Mouse (Mus musculus): ENCODE results near the gene Zfp568. TPM values are rescaled to one million over a fixed set of nuclear protein-coding genes. Genes with fewer than 3 reads are reported as not detected.

Zfp568 gene
- 14.9 and 15.4 TPM in 2 replicates for polyA plus RNA-seq (2015; fragmentation: Nextera tagmentation; extraction: Ambion mirVana)

DNA sequence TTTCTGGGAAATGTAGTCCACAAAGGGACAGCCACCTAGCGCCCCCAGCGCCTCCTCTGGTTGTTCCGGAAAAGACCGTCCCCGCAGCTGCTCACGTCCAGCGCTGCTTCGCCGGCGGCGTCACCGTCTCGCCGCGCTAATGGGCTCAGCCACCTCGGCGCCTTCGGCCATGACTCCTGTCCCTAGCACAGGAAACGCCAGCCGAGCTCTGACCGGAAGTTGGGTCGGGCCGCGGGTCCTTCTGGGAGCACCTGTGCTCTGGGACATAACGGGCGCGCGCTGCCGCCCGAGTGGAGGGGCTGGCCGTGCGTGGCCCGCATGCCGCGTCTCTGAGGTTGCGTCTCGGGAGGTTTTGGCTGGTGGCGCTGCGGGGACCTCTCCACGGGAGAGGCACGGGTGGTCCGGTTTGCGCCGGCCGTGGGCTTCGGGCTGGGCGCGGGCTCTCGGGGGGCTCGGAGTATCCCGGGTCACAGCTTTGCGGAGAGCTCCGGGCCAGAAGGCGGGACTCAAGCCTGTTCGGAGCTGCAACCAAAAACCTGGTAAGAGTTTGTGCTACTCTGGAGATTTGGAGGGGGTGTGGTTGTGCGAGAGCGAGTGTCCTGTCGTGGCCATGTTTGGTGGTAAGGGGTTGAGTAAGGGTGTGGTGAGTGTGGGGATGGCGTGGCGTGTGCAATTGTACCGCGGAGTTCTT is at the start of gene Zfp568:
Gene Zfp568 (plus strand): TSS at position 266 of the 691 bp plus-strand sequence.
- Histone ChIP-seq H3K9ac (peak within 1 kb of the TSS; percentile 83), H3K4me3 (peak within 1 kb of the TSS; percentile 84), H3K27ac (peak within 1 kb of the TSS; percentile 98), H3K36me3 (peaks cover 24% of the 10 kb centered on the region), H3K4me1 (peaks cover 33% of the 10 kb centered on the region), H3K27me3 (no peaks in the 10 kb centered on the region), H3K4me2 (peak within 1 kb of the TSS; percentile 65), H3K9me3 (no peaks in the 10 kb centered on the region; the same call in 1 of the 2 replicates)
- under 1% methylated on average over 62 of the region's 62 CpGs for WGBS
- ATAC-seq (ENCODE audit: borderline replicate concordance, extremely low read depth, low FRiP score, low TSS enrichment) = peak; percentile 95

DNA sequence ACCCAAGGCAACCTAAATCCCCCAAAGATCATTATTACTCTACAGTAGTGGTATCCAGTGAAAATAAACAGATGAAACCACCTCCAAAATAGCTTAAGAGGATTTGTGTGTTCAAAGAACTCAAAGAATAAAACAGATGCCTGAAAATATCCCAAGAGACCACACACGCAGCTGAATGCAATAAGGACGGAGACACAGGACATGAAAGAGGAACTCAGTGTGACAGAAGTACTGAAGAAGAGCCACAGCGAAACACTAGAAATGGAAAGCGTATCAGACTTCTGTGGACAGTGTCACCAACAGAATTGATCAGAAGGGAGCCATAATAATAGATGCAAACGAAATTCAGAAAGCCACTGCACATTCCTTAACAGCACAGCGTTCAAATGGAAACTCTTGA is 44.9 kb upstream of the Zfp568 start:
- no peaks in the 10 kb centered on the region for H3K4me1 ChIP-seq
- ATAC-seq (ENCODE audit: borderline replicate concordance, extremely low read depth, low FRiP score, low TSS enrichment) = no peak
- no peak overlapping the region for H3K27ac ChIP-seq
- no peaks in the 10 kb centered on the region for H3K27me3 ChIP-seq
- no peak overlapping the region for H3K4me2 ChIP-seq
- no peaks in the 10 kb centered on the region for H3K9me3 ChIP-seq
- 83% methylated on average over 6 of the region's 6 CpGs for WGBS
- H3K4me3 ChIP-seq = no peak overlapping the region
- H3K9ac ChIP-seq = no peak overlapping the region
- H3K36me3 ChIP-seq = peaks cover 36% of the 10 kb centered on the region

DNA sequence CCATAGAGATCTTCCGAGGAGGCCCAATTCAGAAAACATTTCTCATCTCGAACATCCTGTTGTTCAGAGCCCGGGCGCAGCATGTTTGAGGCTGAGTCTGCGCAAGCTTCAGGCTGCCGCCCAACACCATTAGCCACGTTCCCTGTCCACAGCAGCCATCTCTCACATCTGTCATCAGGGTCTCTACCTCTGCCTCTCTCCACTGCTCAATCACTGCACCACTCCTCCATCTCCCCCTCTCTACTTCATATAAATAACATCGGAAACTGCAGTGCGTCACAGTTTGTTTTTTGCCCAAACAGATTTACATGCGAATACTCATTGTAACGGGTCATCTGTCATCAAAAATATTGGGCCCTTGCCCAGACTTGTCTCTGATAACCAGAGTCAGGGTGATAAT is 42.7 kb upstream of the Zfp568 start:
- no peak for ATAC-seq (ENCODE audit: borderline replicate concordance, extremely low read depth, low FRiP score, low TSS enrichment)

DNA sequence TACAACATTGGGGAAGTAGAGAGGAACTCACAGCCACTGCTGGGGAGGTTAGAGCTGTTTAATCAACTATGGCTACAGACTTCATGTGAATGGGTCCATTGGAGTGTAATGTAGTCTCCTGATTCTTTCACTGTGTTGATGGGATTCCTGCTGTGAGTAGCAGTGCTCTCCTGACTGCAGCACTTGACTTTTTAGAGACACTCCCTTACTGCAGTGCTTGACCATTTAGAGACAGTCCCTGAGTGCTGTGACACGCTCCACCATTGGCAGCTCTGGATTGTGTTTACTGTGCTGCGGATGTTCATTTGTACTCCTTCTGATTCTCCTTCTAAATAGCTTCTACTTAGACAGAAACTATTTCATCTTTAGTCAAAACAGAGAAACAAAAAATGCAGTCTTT is 41.0 kb upstream of the Zfp568 start:
- H3K4me1 ChIP-seq = no peaks in the 10 kb centered on the region
- H3K4me2 ChIP-seq = no peak overlapping the region
- WGBS = 42% methylated on average over 2 of the region's 2 CpGs
- peaks cover 8% of the 10 kb centered on the region; the same call in 1 of the 2 replicates for H3K36me3 ChIP-seq
- no peaks in the 10 kb centered on the region for H3K27me3 ChIP-seq
- H3K9ac ChIP-seq = no peak overlapping the region
- no peak overlapping the region for H3K4me3 ChIP-seq
- no peak overlapping the region for H3K27ac ChIP-seq
- H3K9me3 ChIP-seq = no peaks in the 10 kb centered on the region
- ATAC-seq (ENCODE audit: borderline replicate concordance, extremely low read depth, low FRiP score, low TSS enrichment) = no peak

More for the DNA sequence above, 42.7 kb upstream of the Zfp568 start:
- Histone ChIP-seq H3K4me1 (no peaks in the 10 kb centered on the region), H3K4me2 (no peak overlapping the region), H3K9ac (no peak overlapping the region), H3K9me3 (no peaks in the 10 kb centered on the region), H3K27me3 (no peaks in the 10 kb centered on the region), H3K36me3 (peaks cover 16% of the 10 kb centered on the region), H3K27ac (no peak overlapping the region), H3K4me3 (no peak overlapping the region)
- WGBS = 68% methylated on average over 11 of the region's 11 CpGs

DNA sequence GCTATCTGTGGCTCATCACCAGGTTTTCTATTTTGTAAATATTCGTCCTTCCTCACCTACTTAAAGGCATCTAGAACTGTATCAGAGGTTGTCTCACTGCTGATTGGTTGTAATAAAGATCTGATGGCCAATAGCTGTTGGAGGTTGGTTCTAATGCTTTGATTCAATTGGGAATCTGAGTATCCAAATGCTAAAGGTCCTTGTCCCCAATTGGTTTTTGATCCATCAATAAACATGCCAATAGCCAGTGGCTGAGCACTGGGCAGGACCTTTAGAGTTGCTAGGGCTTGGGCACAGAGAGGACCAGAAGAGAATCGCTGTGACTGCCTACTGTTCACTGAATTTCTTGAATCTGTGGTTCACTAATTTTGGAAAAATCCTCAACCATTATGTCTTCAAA is 40.0 kb upstream of the Zfp568 start:
- peaks cover 13% of the 10 kb centered on the region for H3K36me3 ChIP-seq
- ATAC-seq (ENCODE audit: borderline replicate concordance, extremely low read depth, low FRiP score, low TSS enrichment) = no peak
- H3K27ac ChIP-seq = no peak overlapping the region
- 65% methylated on average over 2 of the region's 2 CpGs for WGBS
- H3K9me3 ChIP-seq = no peaks in the 10 kb centered on the region
- no peaks in the 10 kb centered on the region for H3K4me1 ChIP-seq
- H3K27me3 ChIP-seq = no peaks in the 10 kb centered on the region
- no peak overlapping the region for H3K4me2 ChIP-seq
- H3K9ac ChIP-seq = no peak overlapping the region
- H3K4me3 ChIP-seq = no peak overlapping the region

DNA sequence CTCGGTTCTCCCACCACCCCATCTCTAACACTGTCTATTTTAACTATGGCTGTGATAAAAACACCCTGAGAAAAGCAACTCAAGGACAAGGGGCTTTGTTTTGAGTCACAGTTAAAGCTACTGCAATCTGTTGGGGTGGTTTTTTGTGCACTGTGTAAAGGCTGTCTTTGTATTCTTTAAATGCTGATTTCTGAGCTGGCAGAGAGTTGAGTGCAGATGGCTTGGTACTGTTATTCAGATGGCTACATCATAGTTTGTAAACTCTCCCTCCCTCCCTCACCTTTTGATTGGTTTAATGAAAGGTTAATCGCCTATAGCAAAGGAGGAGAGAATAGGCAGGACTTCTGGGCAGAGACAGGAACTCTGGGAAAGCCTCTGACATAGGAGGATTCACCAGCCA is 39.6 kb upstream of the Zfp568 start:
- no peaks in the 10 kb centered on the region for H3K27me3 ChIP-seq
- no peak overlapping the region for H3K4me2 ChIP-seq
- WGBS = 84% methylated on average over 2 of the region's 2 CpGs
- no peaks in the 10 kb centered on the region for H3K9me3 ChIP-seq
- no peaks in the 10 kb centered on the region for H3K4me1 ChIP-seq
- H3K27ac ChIP-seq = no peak overlapping the region
- H3K4me3 ChIP-seq = no peak overlapping the region
- H3K36me3 ChIP-seq = peaks cover 16% of the 10 kb centered on the region
- ATAC-seq (ENCODE audit: borderline replicate concordance, extremely low read depth, low FRiP score, low TSS enrichment) = no peak
- H3K9ac ChIP-seq = no peak overlapping the region

DNA sequence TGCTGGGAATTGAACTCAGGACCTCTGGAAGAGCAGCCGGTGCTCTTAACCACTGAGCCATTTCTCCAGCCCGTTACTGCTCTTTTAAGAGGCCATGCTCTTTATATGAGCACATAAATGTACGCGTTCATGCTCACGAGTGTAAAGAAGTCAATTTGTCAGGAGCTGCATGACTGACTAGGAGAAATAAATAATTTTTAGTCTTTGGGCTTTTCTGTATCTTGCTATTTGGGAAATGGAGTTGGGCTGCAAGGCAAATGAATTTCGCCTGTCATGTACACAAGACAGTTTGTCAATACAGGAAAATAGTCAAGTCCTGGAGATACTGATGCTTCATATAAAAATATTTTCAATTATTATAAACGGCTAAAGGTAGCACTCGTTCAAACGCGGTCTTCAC is 30.7 kb upstream of the Zfp568 start:
- no peaks in the 10 kb centered on the region for H3K9me3 ChIP-seq
- no peak for ATAC-seq (ENCODE audit: borderline replicate concordance, extremely low read depth, low FRiP score, low TSS enrichment)
- H3K27me3 ChIP-seq = no peaks in the 10 kb centered on the region
- peak overlapping the region; percentile 72 for H3K4me3 ChIP-seq
- H3K4me1 ChIP-seq = peaks cover 4% of the 10 kb centered on the region; the same call in 1 of the 2 replicates
- WGBS = 33% methylated on average over 10 of the region's 10 CpGs
- H3K4me2 ChIP-seq = peak overlapping the region; percentile 68
- H3K36me3 ChIP-seq = peaks cover 14% of the 10 kb centered on the region
- peak overlapping the region; percentile 96; the same call in 1 of the 2 replicates for H3K27ac ChIP-seq
- peak overlapping the region; percentile 82 for H3K9ac ChIP-seq

DNA sequence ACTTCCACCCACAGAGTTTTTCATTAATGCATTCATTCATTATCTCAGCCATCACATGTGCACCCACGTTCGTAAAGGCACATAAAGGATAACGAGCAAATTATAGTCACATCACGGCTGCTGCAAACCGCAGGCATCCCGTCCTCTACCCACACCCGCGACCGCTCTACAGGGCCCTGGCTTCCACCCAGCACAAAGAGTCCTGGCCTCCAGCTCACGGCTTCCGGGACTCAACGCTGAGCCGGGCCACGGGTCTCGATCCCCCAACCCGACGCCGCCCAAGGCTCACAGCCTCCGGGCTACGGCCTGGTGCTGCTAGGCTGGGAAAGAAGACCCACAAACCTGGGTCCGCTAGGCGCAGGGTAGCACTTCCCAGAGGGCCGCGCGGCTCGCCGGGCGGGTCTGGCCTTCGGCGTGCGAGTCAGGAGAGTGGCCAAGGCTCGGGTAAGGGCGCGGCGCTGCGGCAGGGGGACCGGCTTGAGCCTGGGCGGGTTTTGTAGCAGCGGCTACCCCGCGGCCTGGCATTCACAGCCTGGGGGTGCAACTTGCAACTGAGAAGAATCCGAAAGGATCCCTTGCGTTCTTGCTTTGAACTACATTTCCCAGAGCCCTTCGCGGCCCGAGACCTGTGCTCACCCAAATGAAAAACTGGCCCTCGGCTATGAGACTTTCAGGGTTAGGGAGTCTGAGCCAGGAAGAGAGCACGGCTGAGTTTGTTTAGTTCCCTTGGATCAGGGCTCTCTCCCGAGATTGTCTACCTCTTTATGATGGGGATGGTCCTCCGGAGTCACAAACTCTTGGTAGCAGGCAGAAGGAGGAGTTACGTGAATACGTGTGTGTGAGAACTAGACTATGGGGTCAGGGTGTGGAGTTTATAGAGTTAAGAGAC is 30.0 kb upstream of the Zfp568 start, which contains the start of gene Zfp74:
Gene Zfp74 (minus strand): TSS at position 577 of the 889 bp plus-strand sequence.
- H3K4me1 ChIP-seq = peaks cover 4% of the 10 kb centered on the region; the same call in 1 of the 2 replicates
- H3K4me2 ChIP-seq = peak within 1 kb of the TSS; percentile 68
- H3K27ac ChIP-seq = peak within 1 kb of the TSS; percentile 96
- peak; percentile 93 for ATAC-seq (ENCODE audit: borderline replicate concordance, extremely low read depth, low FRiP score, low TSS enrichment)
- peak within 1 kb of the TSS; percentile 72 for H3K4me3 ChIP-seq
- no peaks in the 10 kb centered on the region for H3K27me3 ChIP-seq
- WGBS = under 1% methylated on average over 52 of the region's 52 CpGs
- no peaks in the 10 kb centered on the region for H3K9me3 ChIP-seq
- H3K36me3 ChIP-seq = peaks cover 10% of the 10 kb centered on the region; the same call in 1 of the 2 replicates
- peak within 1 kb of the TSS; percentile 82 for H3K9ac ChIP-seq

DNA sequence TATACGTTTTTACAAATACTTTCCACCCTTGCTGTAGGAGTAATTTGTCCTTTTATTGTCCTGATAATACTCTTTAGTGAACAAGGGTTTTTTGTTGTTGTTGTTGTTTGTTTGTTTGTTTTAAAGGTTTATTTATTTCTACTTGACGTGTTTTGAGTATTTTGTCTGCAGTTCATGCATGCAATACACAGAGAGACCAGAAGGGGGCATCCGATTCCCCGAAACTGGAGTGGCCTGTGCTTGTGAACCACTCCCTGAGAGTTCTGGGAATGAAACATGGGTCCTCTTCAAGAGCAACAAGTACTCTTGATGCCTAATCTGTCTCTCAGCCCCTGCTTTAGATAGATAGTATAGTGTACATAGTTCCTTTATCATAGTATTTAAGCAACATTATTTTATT is 29.0 kb upstream of the Zfp568 start:
- no peaks in the 10 kb centered on the region for H3K9me3 ChIP-seq
- H3K36me3 ChIP-seq = peaks cover 7% of the 10 kb centered on the region; the same call in 1 of the 2 replicates
- peaks cover 4% of the 10 kb centered on the region; the same call in 1 of the 2 replicates for H3K4me1 ChIP-seq
- no peak overlapping the region for H3K9ac ChIP-seq
- H3K27me3 ChIP-seq = no peaks in the 10 kb centered on the region
- H3K27ac ChIP-seq = no peak overlapping the region
- 14% methylated on average over 4 of the region's 4 CpGs for WGBS
- H3K4me3 ChIP-seq = peak overlapping the region; percentile 72; the same call in 1 of the 2 replicates
- H3K4me2 ChIP-seq = peak overlapping the region; percentile 68
- no peak for ATAC-seq (ENCODE audit: borderline replicate concordance, extremely low read depth, low FRiP score, low TSS enrichment)

DNA sequence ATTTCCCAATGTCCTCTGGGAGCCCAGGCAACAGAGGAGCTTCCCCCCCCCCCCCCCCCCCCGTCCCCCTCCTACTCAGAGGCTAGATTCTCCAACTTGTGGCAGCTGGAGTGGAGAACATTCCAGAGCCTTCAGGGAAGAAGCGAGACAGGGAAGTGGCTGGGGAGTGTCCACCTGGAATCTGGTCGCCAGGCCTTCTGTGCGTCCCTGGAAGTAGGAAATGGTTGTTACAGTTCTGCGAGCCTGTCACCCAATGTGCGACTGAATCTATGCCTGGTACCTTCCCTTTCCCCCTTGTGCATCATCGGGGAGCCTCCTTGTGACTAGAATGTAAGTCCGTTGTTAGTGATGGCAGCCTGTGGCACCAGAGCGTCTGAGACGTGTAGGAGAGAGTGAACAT is 27.5 kb upstream of the Zfp568 start:
- H3K4me3 ChIP-seq = peak overlapping the region; percentile 2; the same call in 1 of the 2 replicates
- peak overlapping the region; percentile 29 for H3K4me2 ChIP-seq

DNA sequence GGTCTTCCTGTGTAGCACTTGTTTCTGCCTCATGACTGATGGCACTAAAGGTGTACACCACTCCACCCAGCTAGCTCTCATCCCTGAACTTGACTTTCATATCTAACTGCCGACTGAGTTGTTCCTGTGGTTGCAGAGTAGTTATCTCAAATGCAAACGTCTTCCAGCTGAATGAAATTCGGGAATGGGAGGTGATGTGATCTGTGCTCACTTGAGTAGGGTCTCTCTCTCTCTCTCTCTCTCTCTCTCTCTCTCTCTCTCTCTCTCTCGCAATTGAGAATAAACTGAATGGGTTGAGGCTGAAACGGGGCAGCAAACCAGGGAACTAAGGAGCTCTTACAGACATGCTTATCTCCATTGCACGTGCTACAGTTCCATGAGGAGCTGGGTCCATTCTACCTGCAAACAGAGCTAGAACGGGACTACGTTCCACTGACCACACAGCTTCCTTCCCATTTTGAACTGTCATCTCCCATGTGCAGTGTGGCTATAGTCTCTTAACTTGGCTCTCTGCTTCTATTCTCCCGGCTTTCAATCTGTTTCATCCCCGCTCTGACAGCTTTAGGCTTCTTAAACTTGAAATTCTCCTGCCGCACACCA is 25.5 kb upstream of the Zfp568 start:
- 76% methylated on average over 11 of the region's 11 CpGs for WGBS
- H3K27me3 ChIP-seq = no peaks in the 10 kb centered on the region
- H3K27ac ChIP-seq = no peak overlapping the region
- H3K36me3 ChIP-seq = no peaks in the 10 kb centered on the region
- H3K4me2 ChIP-seq = no peak overlapping the region
- ATAC-seq (ENCODE audit: borderline replicate concordance, extremely low read depth, low FRiP score, low TSS enrichment) = no peak
- no peaks in the 10 kb centered on the region for H3K9me3 ChIP-seq
- no peak overlapping the region for H3K9ac ChIP-seq
- H3K4me1 ChIP-seq = peaks cover 4% of the 10 kb centered on the region; the same call in 1 of the 2 replicates
- H3K4me3 ChIP-seq = no peak overlapping the region

More for the DNA sequence above, 27.5 kb upstream of the Zfp568 start:
- no peaks in the 10 kb centered on the region for H3K27me3 ChIP-seq
- H3K9me3 ChIP-seq = no peaks in the 10 kb centered on the region
- H3K27ac ChIP-seq = no peak overlapping the region
- 37% methylated on average over 10 of the region's 10 CpGs for WGBS
- no peak for ATAC-seq (ENCODE audit: borderline replicate concordance, extremely low read depth, low FRiP score, low TSS enrichment)
- H3K9ac ChIP-seq = no peak overlapping the region
- H3K36me3 ChIP-seq = 0 out of 2 replicates have a peak, but pooled peaks cover 1% of the 10 kb centered on the region
- H3K4me1 ChIP-seq = peaks cover 4% of the 10 kb centered on the region; the same call in 1 of the 2 replicates
